Comparison of ENCODE assay signal across 32 mouse cellular contexts in genomic region chr5:8857201-8857600, GRCm38 (mm10).
"Had no signal": no experiment of that assay in that cellular context is flagged by ENCODE, and none has a peak within 500 bp of the region (broad histone marks: within the 10 kb centered on the region; RNA-seq: fewer than 3 reads in every experiment).

No protein-coding gene starts in this region.

- DNase-seq: left cerebral cortex, postnatal 4 days; liver; liver, embryonic 13.5 days; liver, postnatal 0 days; lung, adult 18-20 months; lung, adult 2 months; lung, embryonic 14.5 days; lung, postnatal 10 days; lung, postnatal 14 days; lung, postnatal 36 days; lung, postnatal 4 days; midbrain, embryonic 14.5 days had no signal

- H3K4me1 ChIP-seq: limb, embryonic 10.5 days; limb, embryonic 12.5 days; limb, embryonic 13.5 days; limb, embryonic 15.5 days; liver, embryonic 12.5 days; liver, embryonic 13.5 days; liver, embryonic 15.5 days; lung, embryonic 15.5 days; midbrain, embryonic 10.5 days; midbrain, embryonic 12.5 days; midbrain, embryonic 13.5 days; midbrain, embryonic 15.5 days; neural tube, embryonic 12.5 days had no signal

- H3K27ac ChIP-seq: limb, embryonic 10.5 days; limb, embryonic 12.5 days; limb, embryonic 13.5 days; limb, embryonic 15.5 days; liver, embryonic 12.5 days; liver, embryonic 13.5 days; liver, embryonic 14.5 days; liver, embryonic 15.5 days; lung, embryonic 15.5 days; macrophage; midbrain, embryonic 10.5 days; midbrain, embryonic 12.5 days; midbrain, embryonic 13.5 days; midbrain, embryonic 15.5 days; neural tube, embryonic 12.5 days had no signal

- ATAC-seq: liver, embryonic 12.5 days; liver, postnatal 0 days; lung, postnatal 0 days; midbrain, embryonic 13.5 days; midbrain, embryonic 15.5 days; midbrain, embryonic 16.5 days had no signal

- H3K9me3 ChIP-seq: limb, embryonic 10.5 days; limb, embryonic 12.5 days; limb, embryonic 13.5 days; limb, embryonic 15.5 days; liver, embryonic 12.5 days; liver, embryonic 13.5 days; liver, embryonic 15.5 days; lung, embryonic 15.5 days; megakaryocyte, embryonic 14.5 days; midbrain, embryonic 10.5 days; midbrain, embryonic 12.5 days; midbrain, embryonic 13.5 days; midbrain, embryonic 15.5 days; neural tube, embryonic 12.5 days had no signal

- H3K4me3 ChIP-seq: limb, embryonic 10.5 days; limb, embryonic 12.5 days; limb, embryonic 13.5 days; limb, embryonic 15.5 days; liver, embryonic 12.5 days; liver, embryonic 13.5 days; liver, embryonic 15.5 days; lung, embryonic 15.5 days; megakaryocyte, embryonic 14.5 days; midbrain, embryonic 10.5 days; midbrain, embryonic 12.5 days; midbrain, embryonic 13.5 days; midbrain, embryonic 15.5 days; myocyte; neural tube, embryonic 12.5 days had no signal

- H3K9ac ChIP-seq: limb, embryonic 12.5 days; limb, embryonic 13.5 days; limb, embryonic 15.5 days; liver, embryonic 12.5 days; liver, embryonic 13.5 days; liver, embryonic 14.5 days; liver, embryonic 15.5 days; liver, postnatal 0 days; lung, embryonic 14.5 days; lung, embryonic 15.5 days; midbrain, embryonic 12.5 days; midbrain, embryonic 13.5 days; midbrain, embryonic 15.5 days; neural tube, embryonic 12.5 days had no signal

- H3K4me2 ChIP-seq: limb, embryonic 12.5 days; limb, embryonic 13.5 days; limb, embryonic 15.5 days; liver, embryonic 11.5 days; liver, embryonic 12.5 days; liver, embryonic 13.5 days; liver, embryonic 15.5 days; lung, embryonic 14.5 days; lung, embryonic 15.5 days; midbrain, embryonic 11.5 days; midbrain, embryonic 12.5 days; midbrain, embryonic 13.5 days; midbrain, embryonic 15.5 days; neural tube, embryonic 12.5 days had no signal

- H3K36me3 ChIP-seq: limb, embryonic 10.5 days; limb, embryonic 12.5 days; limb, embryonic 13.5 days; limb, embryonic 15.5 days; liver, embryonic 12.5 days; liver, embryonic 13.5 days; liver, embryonic 15.5 days; lung, embryonic 15.5 days; midbrain, embryonic 10.5 days; midbrain, embryonic 12.5 days; midbrain, embryonic 13.5 days; midbrain, embryonic 15.5 days; neural tube, embryonic 12.5 days had no signal

- H3K27me3 ChIP-seq: limb, embryonic 12.5 days; limb, embryonic 13.5 days; limb, embryonic 15.5 days; liver, embryonic 12.5 days; liver, embryonic 13.5 days; liver, embryonic 15.5 days; lung, embryonic 15.5 days; megakaryocyte, embryonic 14.5 days; midbrain, embryonic 12.5 days; midbrain, embryonic 13.5 days; midbrain, embryonic 15.5 days; neural tube, embryonic 12.5 days had no signal
